Mouse (Mus musculus): Measurements from ENCODE around the gene Ppbp. TPM values are rescaled to one million over a fixed set of nuclear protein-coding genes. Genes with fewer than 3 reads are reported as not detected.
"Not testable (repeated sequence)": the region's sequence is repeated elsewhere in the genome, so short reads cannot be mapped to it uniquely, and the experiment has no call there.

Ppbp gene
- polyA plus RNA-seq, 1 experiment from 2014 or later: 15.6 TPM

GRCm38 (mm10) chr5:90771369-90771768, 3.1 kb downstream of the Ppbp start:
- H3K36me3 ChIP-seq (ENCODE audit: inconsistent target): no peaks in the 10 kb centered on the region
- peak overlapping the region; percentile 57 for H3K4me3 ChIP-seq (ENCODE audit: inconsistent target)
- 16% methylated on average over 3 of the region's 3 CpGs for WGBS (ENCODE audit: missing documents)
- H3K79me2 ChIP-seq (ENCODE audit: inconsistent target): peaks cover 10% of the 10 kb centered on the region; the same call in 1 of the 2 replicates
- H3K27ac ChIP-seq: peak overlapping the region; percentile 99

- Histone ChIP-seq H3K4me3 (ENCODE audit: inconsistent target) (peak within 1 kb of the TSS; percentile 57), H3K79me2 (ENCODE audit: inconsistent target) (peaks cover 10% of the 10 kb centered on the region; the same call in 1 of the 2 replicates), H3K36me3 (ENCODE audit: inconsistent target) (no peaks in the 10 kb centered on the region), H3K27ac (peak within 1 kb of the TSS; percentile 99)
- 4% methylated on average over 16 of the region's 16 CpGs for WGBS (ENCODE audit: missing documents)
Measured at GRCm38 (mm10) chr5:90771880-90772653, 3.7 kb downstream of the Ppbp start, which contains the start of gene Pf4. Gene Pf4 (plus strand): TSS chr5:90772435.

- 42% methylated on average over 2 of the region's 5 CpGs for WGBS (ENCODE audit: missing documents)
- Histone ChIP-seq H3K79me2 (ENCODE audit: inconsistent target) (peaks cover 10% of the 10 kb centered on the region; the same call in 1 of the 2 replicates), H3K4me3 (ENCODE audit: inconsistent target) (no peak overlapping the region), H3K36me3 (ENCODE audit: inconsistent target) (no peaks in the 10 kb centered on the region), H3K27ac (no peak overlapping the region)
Measured at GRCm38 (mm10) chr5:90775562-90775961, 7.2 kb downstream of the Ppbp start.

GRCm38 (mm10) chr5:90777621-90778020, 9.3 kb downstream of the Ppbp start:
- Histone ChIP-seq H3K79me2 (ENCODE audit: inconsistent target) (peaks cover 9% of the 10 kb centered on the region; the same call in 1 of the 2 replicates), H3K4me3 (ENCODE audit: inconsistent target) (no peak overlapping the region), H3K36me3 (ENCODE audit: inconsistent target) (no peaks in the 10 kb centered on the region), H3K27ac (no peak overlapping the region)
- WGBS (ENCODE audit: missing documents): 93% methylated on average over 10 of the region's 10 CpGs

GRCm38 (mm10) chr5:90778856-90779255, 10.5 kb downstream of the Ppbp start:
- H3K79me2 ChIP-seq (ENCODE audit: inconsistent target): no peaks in the 10 kb centered on the region
- no peak overlapping the region for H3K4me3 ChIP-seq (ENCODE audit: inconsistent target)
- 93% methylated on average over 6 of the region's 6 CpGs for WGBS (ENCODE audit: missing documents)
- no peak overlapping the region for H3K27ac ChIP-seq
- no peaks in the 10 kb centered on the region for H3K36me3 ChIP-seq (ENCODE audit: inconsistent target)

GRCm38 (mm10) chr5:90783697-90784096, 15.4 kb downstream of the Ppbp start:
- no peaks in the 10 kb centered on the region for H3K79me2 ChIP-seq (ENCODE audit: inconsistent target)
- no peak overlapping the region for H3K27ac ChIP-seq
- H3K36me3 ChIP-seq (ENCODE audit: inconsistent target): no peaks in the 10 kb centered on the region
- WGBS (ENCODE audit: missing documents): 66% methylated on average over 3 of the region's 3 CpGs
- H3K4me3 ChIP-seq (ENCODE audit: inconsistent target): no peak overlapping the region

GRCm38 (mm10) chr5:90785659-90786588, 17.6 kb downstream of the Ppbp start, which contains the start of gene Cxcl3:
Gene Cxcl3 (plus strand): TSS chr5:90786103.
- Histone ChIP-seq H3K79me2 (ENCODE audit: inconsistent target) (no peaks in the 10 kb centered on the region), H3K27ac (no peak within 1 kb of the TSS), H3K36me3 (ENCODE audit: inconsistent target) (no peaks in the 10 kb centered on the region), H3K4me3 (ENCODE audit: inconsistent target) (no peak within 1 kb of the TSS)
- 40% methylated on average over 24 of the region's 26 CpGs for WGBS (ENCODE audit: missing documents)

- Histone ChIP-seq H3K79me2 (ENCODE audit: inconsistent target) (no peaks in the 10 kb centered on the region), H3K27ac (no peak overlapping the region), H3K36me3 (ENCODE audit: inconsistent target) (no peaks in the 10 kb centered on the region), H3K4me3 (ENCODE audit: inconsistent target) (no peak overlapping the region)
- 77% methylated on average over 4 of the region's 4 CpGs for WGBS (ENCODE audit: missing documents)
Measured at GRCm38 (mm10) chr5:90788114-90788513, 19.8 kb downstream of the Ppbp start.

- Histone ChIP-seq H3K36me3 (ENCODE audit: inconsistent target) (no peaks in the 10 kb centered on the region), H3K27ac (no peak overlapping the region), H3K4me3 (ENCODE audit: inconsistent target) (no peak overlapping the region), H3K79me2 (ENCODE audit: inconsistent target) (no peaks in the 10 kb centered on the region)
- 19% methylated on average over 11 of the region's 11 CpGs for WGBS (ENCODE audit: missing documents)
Measured at GRCm38 (mm10) chr5:90789306-90790073, 21.2 kb downstream of the Ppbp start.

- Histone ChIP-seq H3K36me3 (ENCODE audit: inconsistent target) (no peaks in the 10 kb centered on the region), H3K27ac (no peak overlapping the region), H3K4me3 (ENCODE audit: inconsistent target) (no peak overlapping the region), H3K79me2 (ENCODE audit: inconsistent target) (no peaks in the 10 kb centered on the region)
- 17% methylated on average over 6 of the region's 8 CpGs for WGBS (ENCODE audit: missing documents)
Measured at GRCm38 (mm10) chr5:90790074-90790502, 21.8 kb downstream of the Ppbp start.

GRCm38 (mm10) chr5:90794195-90794625, 25.9 kb downstream of the Ppbp start, which contains the start of gene Cxcl15:
Gene Cxcl15 (plus strand): TSS chr5:90794534.
- Histone ChIP-seq H3K36me3 (ENCODE audit: inconsistent target) (no peaks in the 10 kb centered on the region), H3K4me3 (ENCODE audit: inconsistent target) (no peak within 1 kb of the TSS), H3K79me2 (ENCODE audit: inconsistent target) (no peaks in the 10 kb centered on the region), H3K27ac (no peak within 1 kb of the TSS)
- WGBS (ENCODE audit: missing documents): 86% methylated on average over 5 of the region's 5 CpGs

GRCm38 (mm10) chr5:90795392-90795791, 27.1 kb downstream of the Ppbp start:
- not testable (repeated sequence) for H3K4me3 ChIP-seq (ENCODE audit: inconsistent target); H3K36me3 ChIP-seq (ENCODE audit: inconsistent target); H3K79me2 ChIP-seq (ENCODE audit: inconsistent target); H3K27ac ChIP-seq
- 78% methylated on average over 2 of the region's 2 CpGs for WGBS (ENCODE audit: missing documents)

- Histone ChIP-seq H3K27ac (no peak overlapping the region), H3K4me3 (ENCODE audit: inconsistent target) (no peak overlapping the region), H3K36me3 (ENCODE audit: inconsistent target) (no peaks in the 10 kb centered on the region), H3K79me2 (ENCODE audit: inconsistent target) (no peaks in the 10 kb centered on the region)
Measured at GRCm38 (mm10) chr5:90804574-90804973, 36.3 kb downstream of the Ppbp start.

GRCm38 (mm10) chr5:90806050-90806449, 37.7 kb downstream of the Ppbp start:
- H3K36me3 ChIP-seq (ENCODE audit: inconsistent target): no peaks in the 10 kb centered on the region

More at GRCm38 (mm10) chr5:90806050-90806449, 37.7 kb downstream of the Ppbp start:
- Histone ChIP-seq H3K27ac (no peak overlapping the region), H3K4me3 (ENCODE audit: inconsistent target) (no peak overlapping the region), H3K79me2 (ENCODE audit: inconsistent target) (no peaks in the 10 kb centered on the region)

Measured in macrophage (primary cell).